ENCODE assay signal across 8 mouse cellular contexts in the genomic region with DNA sequence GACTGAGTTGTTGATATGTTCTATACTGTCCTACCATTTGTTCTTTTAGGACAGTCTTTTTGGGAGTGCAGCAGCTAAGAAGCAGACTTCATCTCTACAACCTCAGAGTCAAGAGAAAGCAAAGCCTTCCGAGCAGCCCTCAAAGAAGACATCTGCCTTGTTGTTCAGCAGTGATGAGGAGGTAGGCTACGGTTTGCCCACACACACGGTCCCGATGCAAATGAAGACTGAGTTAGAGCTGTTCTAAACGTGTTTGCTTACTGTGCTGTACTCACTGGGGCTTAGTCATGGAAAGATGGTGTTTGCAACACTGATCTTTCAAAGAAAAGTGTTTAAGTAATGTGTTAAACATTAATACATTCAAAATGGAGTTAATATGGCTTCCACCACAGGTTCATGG.
"Had no signal": no experiment of that assay in that cellular context is flagged by ENCODE, and none has a peak within 500 bp of the region (broad histone marks: within the 10 kb centered on the region; RNA-seq: fewer than 3 reads in every experiment).

No protein-coding gene starts in this region.

- DNase-seq: liver, postnatal 0 days; lung, adult 2 months; lung, postnatal 14 days; lung, postnatal 36 days; right cerebral cortex, postnatal 25 days; thymus, adult 2 months; thymus, postnatal 25 days; thymus, postnatal 4 days had no signal
